Mouse (Mus musculus) naive thymus-derived CD4-positive, alpha-beta T cell, adult 5 months (primary cell): Measurements from ENCODE around the gene Insl5. TPM values are rescaled to one million over a fixed set of nuclear protein-coding genes. Genes with fewer than 3 reads are reported as not detected.

Experiments
- polyA plus RNA-seq: library from polyadenylated mRNA; unstranded; fragments of 100-300 nt; shearing (Covaris generic); gene quantifications from one replicate; pipeline ENCODE4 v1.2.1, GENCODE M21; 2017

Gene Insl5
- not detected for polyA plus RNA-seq

GRCm38 (mm10) chr4:103026621-103027020 is at the start of gene Insl5:
Insl5 (minus strand) TSS chr4:103026842.

DNA sequence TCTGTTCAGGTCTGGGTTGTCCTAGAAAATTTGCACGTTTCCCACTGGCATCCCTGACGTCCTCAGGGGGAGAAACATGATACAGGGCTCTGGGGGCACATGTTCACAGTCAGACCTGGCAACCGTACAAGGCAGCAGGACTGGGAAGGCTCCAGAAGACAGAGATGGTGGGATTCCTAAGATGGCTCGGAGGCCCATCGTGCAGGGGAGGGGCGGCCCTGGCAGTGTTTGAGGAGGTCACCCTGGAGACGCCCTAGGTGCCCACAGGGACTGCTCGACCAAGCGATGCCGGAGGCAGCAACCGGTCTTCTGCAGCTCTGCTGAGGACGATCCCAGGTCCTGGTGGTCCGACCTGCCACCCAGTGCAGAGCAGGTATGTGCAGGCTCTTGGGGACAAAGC is 48.2 kb downstream of the Insl5 start, which contains the start of gene Tctex1d1:
Gene Tctex1d1, plus strand, starts transcription at position 167 of the 400 bp plus-strand sequence.

Other genes starting within 250 kb of the Insl5 start
- gene Tctex1d1, start 48.2 kb downstream of the Insl5 start, polyA plus RNA-seq = not detected
- 86.2 TPM for gene Mier1, start 87.5 kb upstream of the Insl5 start, polyA plus RNA-seq
- gene Wdr78, start 87.7 kb upstream of the Insl5 start, polyA plus RNA-seq = 1.4 TPM
- 61.8 TPM for gene Slc35d1, start 188.3 kb upstream of the Insl5 start, polyA plus RNA-seq